Mouse (Mus musculus) forebrain, embryonic 16.5 days (tissue): ENCODE data around the gene Dusp16. TPM values are rescaled to one million over a fixed set of nuclear protein-coding genes. Genes with fewer than 3 reads are reported as not detected.

Experiments used
- ATAC-seq: fragments of 200-750 bp; cut with Nextera tagmentation; 2 replicates; pipeline ENCODE4 v1.8.0; 2017; ENCODE audit warnings: mild to moderate bottlenecking, moderate library complexity
- H3K27ac ChIP-seq: fragments of 300-500 bp; sonication (generic); 2 replicates; pipeline ENCODE4 v1.5.1; 2014; ENCODE audit warnings: low read length, control low read depth
- H3K27me3 ChIP-seq: fragments of 300-500 bp; sonication (generic); replicated peaks from 2 replicates; pipeline ENCODE4 v1.6.1; 2014; ENCODE audit warnings: low read length; ENCODE audit not compliant: control insufficient read depth, insufficient read depth
- H3K36me3 ChIP-seq: fragments of 300-500 bp; sonication (generic); 2 replicates; pipeline ENCODE4 v1.6.1; 2014; ENCODE audit not compliant: control insufficient read depth, insufficient read depth
- H3K4me1 ChIP-seq: fragments of 300-500 bp; sonication (generic); replicated peaks from 2 replicates; pipeline ENCODE4 v1.6.1; 2014; ENCODE audit warnings: low read length; ENCODE audit not compliant: control insufficient read depth, insufficient read depth
- H3K4me2 ChIP-seq: fragments of 300-500 bp; sonication (generic); 2 replicates; pipeline ENCODE4 v1.6.1; 2014; ENCODE audit warnings: mild to moderate bottlenecking, low read length, control low read depth
- H3K4me3 ChIP-seq: fragments of 300-500 bp; sonication (generic); replicated peaks from 2 replicates; pipeline ENCODE4 v1.5.1; 2014; ENCODE audit warnings: mild to moderate bottlenecking, low read length, control low read depth
- H3K9ac ChIP-seq: fragments of 300-500 bp; sonication (generic); replicated peaks from 2 replicates; pipeline ENCODE4 v1.6.1; 2014; ENCODE audit warnings: low read depth, low read length, control low read depth
- H3K9me3 ChIP-seq: fragments of 300-500 bp; sonication (generic); 2 replicates; pipeline ENCODE4 v1.6.1; 2016; ENCODE audit warnings: low read length; ENCODE audit not compliant: control insufficient read depth
- WGBS: fragments of 180-500 bp; shearing (Covaris S2); extraction: QIAGEN DNeasy Blood & Tissue Kit; methylation state at CpG from one replicate; pipeline ENCODE4 v1.1.7; 2014; 5-methylcytosine and 5-hydroxymethylcytosine counted together
- polyA plus RNA-seq: library from polyadenylated mRNA; unstranded; fragments of >200 nt; fragmentation: Nextera tagmentation; extraction: Ambion mirVana; gene quantifications from 2 replicates; pipeline ENCODE4 v1.2.1, GENCODE M21; 2015

The Dusp16 gene
- polyA plus RNA-seq, 1 experiment from 2014 or later = 7.0 TPM

- H3K9ac ChIP-seq = no peak overlapping the region
- ATAC-seq = no peak
- no peaks in the 10 kb centered on the region for H3K27me3 ChIP-seq
- H3K4me3 ChIP-seq = no peak overlapping the region
- no peaks in the 10 kb centered on the region for H3K36me3 ChIP-seq
- H3K4me1 ChIP-seq = no peaks in the 10 kb centered on the region
- no peak overlapping the region for H3K4me2 ChIP-seq
- 66% methylated on average over 12 of the region's 12 CpGs for WGBS
- H3K9me3 ChIP-seq = no peaks in the 10 kb centered on the region
- no peak overlapping the region for H3K27ac ChIP-seq
Measured at GRCm38 (mm10) chr6:134817051-134817928, 24.9 kb upstream of the Dusp16 start.

- ATAC-seq = no peak
- H3K27me3 ChIP-seq = no peaks in the 10 kb centered on the region
- H3K4me1 ChIP-seq = no peaks in the 10 kb centered on the region
- H3K27ac ChIP-seq = no peak overlapping the region
- no peak overlapping the region for H3K9ac ChIP-seq
- 75% methylated on average over 1 of the region's 1 CpGs for WGBS
- H3K4me2 ChIP-seq = no peak overlapping the region
- H3K4me3 ChIP-seq = no peak overlapping the region
- no peaks in the 10 kb centered on the region for H3K9me3 ChIP-seq
- no peaks in the 10 kb centered on the region for H3K36me3 ChIP-seq
Measured at GRCm38 (mm10) chr6:134813066-134813465, 20.6 kb upstream of the Dusp16 start.

- no peak overlapping the region for H3K27ac ChIP-seq
- H3K4me2 ChIP-seq = no peak overlapping the region
- WGBS = 89% methylated on average over 11 of the region's 11 CpGs
- H3K36me3 ChIP-seq = no peaks in the 10 kb centered on the region
- no peak for ATAC-seq
- no peak overlapping the region for H3K4me3 ChIP-seq
- H3K9ac ChIP-seq = no peak overlapping the region
- no peaks in the 10 kb centered on the region for H3K27me3 ChIP-seq
- no peaks in the 10 kb centered on the region for H3K9me3 ChIP-seq
- no peaks in the 10 kb centered on the region for H3K4me1 ChIP-seq
Measured at GRCm38 (mm10) chr6:134807794-134808193, 15.4 kb upstream of the Dusp16 start.

GRCm38 (mm10) chr6:134807091-134807490 lies 14.7 kb upstream of the Dusp16 start:
- no peak overlapping the region for H3K4me2 ChIP-seq
- H3K9ac ChIP-seq = no peak overlapping the region
- no peak overlapping the region for H3K4me3 ChIP-seq
- H3K27ac ChIP-seq = no peak overlapping the region
- no peaks in the 10 kb centered on the region for H3K27me3 ChIP-seq
- no peaks in the 10 kb centered on the region for H3K4me1 ChIP-seq
- no peaks in the 10 kb centered on the region for H3K9me3 ChIP-seq
- no peaks in the 10 kb centered on the region for H3K36me3 ChIP-seq
- ATAC-seq = no peak
- 85% methylated on average over 1 of the region's 2 CpGs for WGBS

GRCm38 (mm10) chr6:134806130-134806529 lies 13.7 kb upstream of the Dusp16 start:
- H3K27me3 ChIP-seq = no peaks in the 10 kb centered on the region
- WGBS = 94% methylated on average over 6 of the region's 6 CpGs

GRCm38 (mm10) chr6:134804736-134805277 lies 12.4 kb upstream of the Dusp16 start:
- H3K27me3 ChIP-seq = no peaks in the 10 kb centered on the region
- ATAC-seq = no peak
- no peak overlapping the region for H3K27ac ChIP-seq
- H3K4me1 ChIP-seq = no peaks in the 10 kb centered on the region
- H3K36me3 ChIP-seq = no peaks in the 10 kb centered on the region
- H3K9me3 ChIP-seq = no peaks in the 10 kb centered on the region
- no peak overlapping the region for H3K4me3 ChIP-seq
- H3K9ac ChIP-seq = no peak overlapping the region
- WGBS = 42% methylated on average over 5 of the region's 5 CpGs
- H3K4me2 ChIP-seq = no peak overlapping the region

More at GRCm38 (mm10) chr6:134806130-134806529, 13.7 kb upstream of the Dusp16 start:
- no peaks in the 10 kb centered on the region for H3K36me3 ChIP-seq
- no peak for ATAC-seq
- H3K9me3 ChIP-seq = no peaks in the 10 kb centered on the region
- H3K4me2 ChIP-seq = no peak overlapping the region
- no peak overlapping the region for H3K4me3 ChIP-seq
- H3K4me1 ChIP-seq = no peaks in the 10 kb centered on the region
- no peak overlapping the region for H3K9ac ChIP-seq
- H3K27ac ChIP-seq = no peak overlapping the region

GRCm38 (mm10) chr6:134802641-134803043 lies 10.2 kb upstream of the Dusp16 start:
- Histone ChIP-seq H3K4me1 (no peaks in the 10 kb centered on the region), H3K36me3 (no peaks in the 10 kb centered on the region), H3K27me3 (no peaks in the 10 kb centered on the region), H3K4me2 (no peak overlapping the region), H3K9me3 (no peaks in the 10 kb centered on the region), H3K4me3 (no peak overlapping the region), H3K9ac (no peak overlapping the region), H3K27ac (no peak overlapping the region)
- 81% methylated on average over 9 of the region's 9 CpGs for WGBS
- no peak for ATAC-seq

GRCm38 (mm10) chr6:134801483-134801882 lies 9.1 kb upstream of the Dusp16 start:
- no peak overlapping the region for H3K4me3 ChIP-seq
- no peak overlapping the region for H3K9ac ChIP-seq
- no peaks in the 10 kb centered on the region for H3K4me1 ChIP-seq
- no peak overlapping the region for H3K27ac ChIP-seq
- no peak overlapping the region for H3K4me2 ChIP-seq
- no peaks in the 10 kb centered on the region for H3K9me3 ChIP-seq
- no peaks in the 10 kb centered on the region for H3K36me3 ChIP-seq
- no peak for ATAC-seq
- H3K27me3 ChIP-seq = no peaks in the 10 kb centered on the region
- WGBS = 57% methylated on average over 1 of the region's 1 CpGs

- Histone ChIP-seq H3K9ac (no peak overlapping the region), H3K27ac (no peak overlapping the region), H3K4me3 (no peak overlapping the region), H3K4me1 (peaks cover 4% of the 10 kb centered on the region), H3K9me3 (no peaks in the 10 kb centered on the region), H3K36me3 (no peaks in the 10 kb centered on the region), H3K4me2 (no peak overlapping the region), H3K27me3 (no peaks in the 10 kb centered on the region)
- WGBS = 91% methylated on average over 10 of the region's 10 CpGs
- no peak for ATAC-seq
Measured at GRCm38 (mm10) chr6:134796297-134796696, 3.9 kb upstream of the Dusp16 start.
